Comparison of ENCODE assay signal across 12 mouse cellular contexts in the genomic region with DNA sequence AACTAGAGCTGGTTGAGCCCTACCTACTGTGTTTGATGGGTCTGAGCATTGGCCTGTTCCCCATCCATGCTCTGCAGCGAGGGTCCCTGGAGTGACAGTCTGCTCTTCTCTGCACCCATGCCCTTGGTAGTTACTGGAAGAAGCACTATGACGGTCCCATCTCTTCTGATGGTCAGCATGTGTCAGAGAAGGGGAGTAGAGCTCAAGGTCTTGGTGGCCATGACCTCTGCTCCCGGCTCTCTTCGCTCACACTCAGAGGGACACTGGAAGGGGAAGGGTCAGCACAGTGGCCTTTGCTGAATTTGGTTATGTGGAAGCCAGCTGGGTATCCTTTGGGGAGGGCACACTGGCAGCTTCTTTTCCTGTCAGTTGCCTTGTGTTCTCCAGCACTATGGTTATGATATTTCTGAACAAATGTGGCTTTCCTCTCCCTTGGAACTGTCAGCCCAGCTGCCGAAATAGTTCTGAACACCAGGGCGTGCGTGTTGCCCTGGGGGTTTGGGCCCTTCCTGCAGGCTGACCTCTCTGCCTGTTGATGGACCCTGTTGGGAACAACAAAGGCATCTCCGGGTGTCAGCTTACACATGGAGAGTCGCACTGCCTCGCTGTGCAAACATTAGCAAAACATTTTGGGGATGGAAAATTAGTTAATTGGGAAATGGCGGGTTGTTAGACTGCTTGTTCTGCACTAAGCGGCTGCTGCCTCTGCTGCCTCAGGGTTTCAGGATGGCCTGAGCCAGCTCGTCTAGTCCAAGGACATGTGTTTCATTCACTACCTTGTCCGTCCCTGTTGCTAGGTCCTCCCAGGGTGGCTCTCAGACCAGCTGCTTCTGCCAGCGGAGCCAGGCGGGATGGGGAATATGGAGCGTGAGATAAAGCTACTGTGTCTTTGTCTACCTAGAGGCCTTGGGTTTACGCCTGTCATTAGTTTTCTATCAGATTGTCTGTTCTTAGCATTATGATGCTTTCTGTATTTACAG.
DNase-seq lines count a peak whose midpoint lies in the region; ATAC-seq and TF ChIP-seq lines count a peak whose summit lies in the region.
"Had no signal": no experiment of that assay in that cellular context is flagged by ENCODE, and none has a peak within 500 bp of the region (broad histone marks: within the 10 kb centered on the region; RNA-seq: fewer than 3 reads in every experiment).

No protein-coding gene starts in this region.

- 0 out of 2 replicates have a peak, but pooled peaks have one; percentile 34 for ATAC-seq in cerebellum, adult (ENCODE audit: insufficient number of reproducible peaks, low FRiP score, low TSS enrichment)
- ATAC-seq in lung, postnatal 0 days, result 0 out of 2 replicates have a peak, but pooled peaks have one; percentile 10
- ATAC-seq in hindbrain, embryonic 16.5 days, result peak; percentile 25; the same call in 1 of the 2 replicates
- ATAC-seq in neural tube, embryonic 13.5 days (ENCODE audit: low read depth), result no peak
- ATAC-seq: Patski had no signal

- H3K9me3 ChIP-seq in lung, postnatal 0 days (ENCODE audit: low read length), result no peaks in the 10 kb centered on the region
- no peaks in the 10 kb centered on the region for H3K9me3 ChIP-seq in hindbrain, embryonic 16.5 days (ENCODE audit: control insufficient read depth, low read length)
- no peaks in the 10 kb centered on the region for H3K9me3 ChIP-seq in neural tube, embryonic 13.5 days
- H3K9me3 ChIP-seq: stomach, embryonic 15.5 days had no signal

- H3K9ac ChIP-seq in lung, postnatal 0 days (replicated peaks; ENCODE audit: low read depth), result no peak overlapping the region
- H3K9ac ChIP-seq in hindbrain, embryonic 16.5 days (ENCODE audit: low read depth, low read length), result no peak overlapping the region
- peak overlapping the region; percentile 48; the same call in 1 of the 2 replicates for H3K9ac ChIP-seq in neural tube, embryonic 13.5 days
- H3K9ac ChIP-seq: stomach, embryonic 15.5 days had no signal

- H3K27me3 ChIP-seq in lung, postnatal 0 days (replicated peaks; ENCODE audit: insufficient read depth, low read length), result no peaks in the 10 kb centered on the region
- no peaks in the 10 kb centered on the region for H3K27me3 ChIP-seq in hindbrain, embryonic 16.5 days (replicated peaks; ENCODE audit: control insufficient read depth, insufficient read depth, low read length)
- no peaks in the 10 kb centered on the region for H3K27me3 ChIP-seq in neural tube, embryonic 13.5 days
- H3K27me3 ChIP-seq: Patski; stomach, embryonic 15.5 days had no signal

- no peak for DNase-seq in cerebellum, adult 11 months
- no peak for DNase-seq in lung, postnatal 0 days (ENCODE audit: low spot score)
- DNase-seq in lung, adult 18-20 months, result no peak
- DNase-seq in B cell, adult 2 months, result no peak
- DNase-seq in urinary bladder, postnatal 4 days (ENCODE audit: low spot score in 2 of 2), result no peak
- DNase-seq: kidney, adult 18-20 months had no signal

- H3K4me2 ChIP-seq in lung, postnatal 0 days (replicated peaks; ENCODE audit: low read depth, low read length), result no peak overlapping the region
- H3K4me2 ChIP-seq in hindbrain, embryonic 16.5 days (ENCODE audit: low read length), result no peak overlapping the region
- H3K4me2 ChIP-seq in neural tube, embryonic 13.5 days, result peak overlapping the region; percentile 3; the same call in 1 of the 2 replicates
- H3K4me2 ChIP-seq: heart, embryonic 11.5 days; stomach, embryonic 15.5 days had no signal

- TF ChIP-seq CTCF in lung, postnatal 0 days (IDR thresholded peaks at IDR 0.05), result no peak

- H3K4me3 ChIP-seq in lung, postnatal 0 days (ENCODE audit: low read depth, low read length), result no peak overlapping the region
- no peak overlapping the region for H3K4me3 ChIP-seq in hindbrain, embryonic 16.5 days (ENCODE audit: low read length)
- H3K4me3 ChIP-seq in neural tube, embryonic 13.5 days, result no peak overlapping the region
- H3K4me3 ChIP-seq: stomach, embryonic 15.5 days had no signal

- 66% methylated on average over 18 of the region's 18 CpGs for WGBS in lung, postnatal 0 days
- WGBS in hindbrain, embryonic 16.5 days, result 34% methylated on average over 18 of the region's 18 CpGs
- WGBS in neural tube, embryonic 13.5 days, result 33% methylated on average over 18 of the region's 18 CpGs

- H3K36me3 ChIP-seq in lung, postnatal 0 days (ENCODE audit: insufficient read depth, low read length), result no peaks in the 10 kb centered on the region
- H3K36me3 ChIP-seq in hindbrain, embryonic 16.5 days (ENCODE audit: control insufficient read depth, insufficient read depth, low read length), result no peaks in the 10 kb centered on the region
- H3K36me3 ChIP-seq in neural tube, embryonic 13.5 days, result no peaks in the 10 kb centered on the region
- H3K36me3 ChIP-seq: stomach, embryonic 15.5 days had no signal

- no peak overlapping the region for H3K27ac ChIP-seq in lung, postnatal 0 days (ENCODE audit: low read length)
- peak overlapping the region; percentile 24; the same call in 1 of the 2 replicates for H3K27ac ChIP-seq in hindbrain, embryonic 16.5 days (ENCODE audit: low read depth, low read length)
- peak overlapping the region; percentile 78 for H3K27ac ChIP-seq in neural tube, embryonic 13.5 days (replicated peaks)
- H3K27ac ChIP-seq: stomach, embryonic 15.5 days had no signal

- no peak for TF ChIP-seq EP300 in lung, postnatal 0 days (IDR thresholded peaks at IDR 0.05)

- H3K4me1 ChIP-seq in lung, postnatal 0 days (ENCODE audit: insufficient read depth, low read depth, low read length), result no peaks in the 10 kb centered on the region; the same call in 1 of the 2 replicates
- peaks cover 43% of the 10 kb centered on the region for H3K4me1 ChIP-seq in hindbrain, embryonic 16.5 days (ENCODE audit: control insufficient read depth, insufficient read depth, low read depth, low read length)
- H3K4me1 ChIP-seq in neural tube, embryonic 13.5 days (replicated peaks), result peaks cover 84% of the 10 kb centered on the region
- H3K4me1 ChIP-seq: stomach, embryonic 15.5 days had no signal
